Mouse (Mus musculus) induced T-regulatory cell, adult 2 months (primary cell): Measurements from ENCODE around the gene Car5b.

Source experiments
- DNase-seq: peaks from one replicate; pipeline ENCODE4 v3.0.0-alpha.2; 2012; ENCODE audit warnings: low read depth

Car5b gene

GRCm38 (mm10) chrX:164027607-164028289, at the start of gene Car5b:
Car5b (minus strand) TSS chrX:164027997.
- peak; percentile 90 for DNase-seq

DNA sequence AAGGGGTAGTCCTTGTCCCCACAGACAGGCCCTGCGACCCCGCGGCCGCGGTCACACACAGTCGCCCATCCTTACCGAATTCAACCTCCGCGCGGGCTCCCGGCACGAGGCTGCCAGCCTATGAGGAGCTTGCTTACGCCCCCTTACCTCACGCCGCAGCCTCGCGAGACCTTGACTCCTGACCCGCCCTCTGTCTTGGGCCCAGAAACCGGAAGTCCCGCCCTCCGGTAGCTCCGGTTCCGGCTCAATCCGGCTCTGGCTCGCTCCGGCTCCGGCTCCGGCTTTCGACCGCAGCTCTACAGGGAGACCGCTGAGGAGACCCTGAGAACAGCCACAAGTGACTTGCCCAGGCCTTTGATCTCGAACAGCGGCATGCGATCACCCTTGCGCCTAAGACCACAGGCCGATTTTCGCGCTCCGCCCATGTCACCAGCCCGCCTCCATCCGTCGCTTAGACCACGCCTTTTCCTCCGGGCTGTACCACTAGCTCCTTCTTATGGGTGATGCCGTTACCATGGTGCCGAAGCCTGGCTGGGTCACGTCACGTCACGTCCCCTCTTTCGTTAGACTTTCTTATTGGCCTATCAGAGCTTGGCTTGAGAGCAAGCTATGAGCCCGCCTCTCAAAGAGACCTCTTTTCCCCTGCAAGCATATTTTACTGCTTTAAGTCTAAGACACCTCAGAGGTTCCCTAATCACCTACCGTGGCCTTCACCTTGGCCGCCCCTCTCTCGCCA, 48.4 kb upstream of the Car5b start, which contains the start of gene Siah1b:
Gene Siah1b (minus strand): TSS at position 454 of the 736 bp plus-strand sequence.
- peak; percentile 95 for DNase-seq

- no peak for DNase-seq
Observed at GRCm38 (mm10) chrX:164068968-164069367, 41.2 kb upstream of the Car5b start.

- DNase-seq: peak; percentile 84
Observed at GRCm38 (mm10) chrX:164066185-164066584, 38.4 kb upstream of the Car5b start.

- no peak for DNase-seq
Observed at GRCm38 (mm10) chrX:164059070-164059469, 31.3 kb upstream of the Car5b start.

- DNase-seq: no peak
Observed at GRCm38 (mm10) chrX:164058523-164058922, 30.7 kb upstream of the Car5b start.

GRCm38 (mm10) chrX:164055726-164056125, 27.9 kb upstream of the Car5b start:
- no peak for DNase-seq

DNA sequence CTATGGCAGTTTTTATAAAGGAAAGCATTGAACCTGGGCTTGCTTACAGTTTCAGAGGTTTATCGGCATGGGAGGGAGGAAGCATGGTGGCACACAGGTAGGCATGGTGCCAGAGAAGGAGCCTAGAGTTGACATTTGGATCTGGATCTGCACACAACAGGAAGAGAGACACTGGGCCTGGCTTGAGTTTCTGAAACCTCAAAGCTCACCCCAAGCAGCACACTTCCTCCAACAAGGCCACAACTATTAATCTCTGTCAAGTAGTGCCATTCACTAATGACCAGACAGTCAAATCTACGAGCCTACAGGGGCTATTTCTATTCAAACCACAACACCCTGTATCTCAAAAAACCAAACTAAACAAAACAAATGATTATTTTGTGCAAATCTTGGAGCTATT, 18.9 kb upstream of the Car5b start:
- DNase-seq: no peak

DNA sequence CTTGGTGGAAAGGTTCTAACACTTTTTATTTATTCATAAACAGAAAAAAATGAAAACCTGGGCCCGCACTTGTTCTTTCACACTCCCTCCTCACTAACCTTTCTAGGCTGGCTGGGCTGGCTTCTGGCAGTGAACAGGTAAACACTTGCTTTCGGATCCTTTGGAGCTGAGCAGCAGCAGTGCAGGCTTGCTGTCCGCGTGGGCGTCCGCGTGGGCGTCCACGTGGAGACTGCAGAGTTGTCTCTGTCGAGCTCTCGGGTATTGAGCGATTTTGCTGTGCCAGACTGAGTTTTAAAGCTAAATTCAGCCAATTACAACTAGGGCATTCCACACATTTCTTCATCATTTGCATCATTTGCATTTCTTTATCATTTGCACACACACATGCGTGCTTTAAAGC, 14.3 kb upstream of the Car5b start:
- DNase-seq: no peak

- no peak for DNase-seq
Observed at GRCm38 (mm10) chrX:164038882-164039281, 11.1 kb upstream of the Car5b start.

- DNase-seq: no peak
Observed at GRCm38 (mm10) chrX:164035931-164036330, 8.1 kb upstream of the Car5b start.

DNA sequence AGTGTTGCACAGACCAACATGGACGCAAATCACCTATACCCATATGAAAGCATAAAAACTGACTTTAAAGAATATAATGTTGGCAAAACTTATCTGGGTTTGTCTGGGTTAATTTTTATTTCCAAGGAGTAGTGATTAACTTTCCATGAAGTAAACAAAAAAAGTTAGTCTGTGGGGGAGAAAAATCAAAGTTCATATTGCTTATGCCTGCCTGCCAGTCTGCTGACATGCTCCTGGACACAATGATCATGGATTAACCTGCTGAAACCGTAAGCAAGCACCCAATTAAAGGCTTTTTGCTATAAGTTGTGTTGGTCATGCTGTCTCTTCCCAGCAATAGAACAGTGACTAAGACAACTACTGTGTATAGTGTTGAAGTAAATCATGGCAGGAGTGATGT, 7.6 kb upstream of the Car5b start:
- DNase-seq: no peak

GRCm38 (mm10) chrX:164032526-164032925, 4.7 kb upstream of the Car5b start:
- no peak for DNase-seq

- DNase-seq: no peak
Observed at GRCm38 (mm10) chrX:164015636-164016035, 12.2 kb downstream of the Car5b start.

DNA sequence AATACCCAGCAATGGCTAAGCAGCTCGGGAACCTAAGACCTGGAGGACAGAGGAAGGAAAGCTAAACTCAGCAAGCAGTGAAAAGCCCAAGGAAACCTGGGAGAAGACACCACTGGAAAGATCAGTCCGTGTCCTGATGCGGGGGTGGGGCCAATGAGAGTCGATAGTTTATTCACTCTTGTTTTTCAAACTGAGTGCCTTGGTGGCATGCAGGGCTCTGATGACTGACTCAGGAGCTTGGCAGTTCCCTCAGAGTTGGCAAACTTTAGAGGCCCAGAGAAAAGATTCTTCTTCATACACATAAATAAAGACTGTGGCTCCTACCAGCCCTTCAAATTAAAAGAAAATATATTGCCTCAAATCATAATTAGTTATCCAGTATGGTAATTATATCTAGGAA, 12.8 kb downstream of the Car5b start:
- no peak for DNase-seq

DNA sequence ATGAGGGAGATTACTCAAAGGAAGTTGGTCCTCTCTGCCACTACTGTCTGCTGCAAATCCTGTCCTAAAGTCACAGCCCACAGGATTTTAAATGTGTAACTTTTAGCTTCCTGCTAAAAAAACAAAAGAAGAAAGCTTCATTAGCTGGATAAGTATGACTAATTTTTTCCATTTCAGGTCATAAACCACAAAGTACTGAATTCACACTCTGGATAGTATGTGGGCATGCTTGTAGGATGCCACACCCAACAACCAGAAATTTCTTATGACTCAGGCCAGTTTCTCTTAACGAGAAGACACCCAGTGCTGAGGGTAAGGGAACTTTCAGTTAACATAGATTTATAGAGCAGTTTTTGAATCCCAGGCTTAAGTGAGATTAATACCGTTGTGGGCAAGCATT, 14.5 kb downstream of the Car5b start:
- DNase-seq: peak; percentile 80

GRCm38 (mm10) chrX:164004809-164005208, 23.0 kb downstream of the Car5b start:
- DNase-seq: peak; percentile 62

DNA sequence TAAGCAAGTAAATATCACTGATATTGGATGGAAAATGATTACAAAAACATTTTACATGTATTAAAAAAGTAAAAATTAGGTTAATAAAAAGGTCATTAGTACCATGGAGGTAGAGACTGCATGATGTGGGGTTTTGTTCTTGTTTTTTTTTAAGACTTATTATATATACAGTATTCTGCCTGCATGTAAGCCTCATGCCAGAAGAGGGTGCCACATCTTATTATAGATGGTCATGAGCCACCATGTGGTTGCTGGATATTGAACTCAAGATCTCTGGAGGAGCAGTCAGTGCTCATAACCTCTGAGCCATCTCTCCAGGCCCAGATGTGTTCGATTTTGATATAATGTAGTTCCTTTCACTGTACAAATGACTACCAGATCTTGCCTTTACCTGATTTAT, 27.9 kb downstream of the Car5b start:
- DNase-seq: peak; percentile 41

DNA sequence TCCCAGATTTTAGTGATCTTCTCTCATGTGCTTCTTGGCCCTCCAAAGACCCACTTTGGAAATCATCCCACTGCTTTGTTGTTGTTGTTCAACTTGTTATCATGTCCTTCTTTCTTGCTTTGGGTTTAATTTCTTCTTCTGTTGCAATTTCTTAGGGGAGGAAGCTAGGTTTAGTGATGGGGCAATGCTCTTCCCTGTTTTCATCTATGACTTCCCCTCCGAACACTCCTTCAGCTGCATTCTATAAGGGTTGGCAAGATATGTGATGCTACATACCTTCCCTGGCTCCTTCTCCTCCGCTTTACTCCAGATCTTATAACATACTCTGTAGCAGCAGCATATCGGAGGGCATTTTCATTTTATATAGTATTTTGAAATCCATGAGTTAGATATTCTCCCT, 31.0 kb downstream of the Car5b start:
- no peak for DNase-seq

DNA sequence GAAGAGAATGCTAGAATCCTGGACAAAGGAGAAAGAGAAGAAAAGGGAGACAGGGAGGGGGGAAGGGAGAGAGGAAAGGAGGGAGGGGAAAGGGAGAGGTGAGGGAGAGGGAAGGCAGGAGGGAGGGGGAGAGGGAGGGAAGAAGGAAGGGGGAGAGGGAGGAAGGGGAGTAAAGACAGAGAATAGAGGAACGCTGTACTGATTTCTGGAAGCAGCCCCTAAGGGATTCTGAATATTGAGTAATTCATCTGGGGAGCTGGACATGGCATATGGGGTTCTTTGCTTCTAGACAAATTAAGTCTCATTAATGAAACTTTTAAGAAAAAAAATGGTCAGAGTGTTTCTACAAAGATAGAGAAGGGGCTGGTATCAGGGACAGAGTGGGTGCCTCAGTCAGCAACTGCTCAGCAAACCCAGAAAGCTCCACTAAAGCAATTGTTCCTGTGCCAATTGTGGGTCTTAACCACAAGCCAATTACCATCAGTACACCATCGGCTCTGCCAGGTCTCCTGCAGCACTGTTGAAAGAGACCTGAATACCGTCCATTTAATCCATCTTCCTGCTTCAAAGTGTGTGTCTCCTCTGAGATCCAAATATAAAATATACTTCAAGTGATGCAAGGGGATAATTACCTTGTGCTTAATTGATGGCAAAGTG, 40.0 kb downstream of the Car5b start:
- DNase-seq: no peak

DNA sequence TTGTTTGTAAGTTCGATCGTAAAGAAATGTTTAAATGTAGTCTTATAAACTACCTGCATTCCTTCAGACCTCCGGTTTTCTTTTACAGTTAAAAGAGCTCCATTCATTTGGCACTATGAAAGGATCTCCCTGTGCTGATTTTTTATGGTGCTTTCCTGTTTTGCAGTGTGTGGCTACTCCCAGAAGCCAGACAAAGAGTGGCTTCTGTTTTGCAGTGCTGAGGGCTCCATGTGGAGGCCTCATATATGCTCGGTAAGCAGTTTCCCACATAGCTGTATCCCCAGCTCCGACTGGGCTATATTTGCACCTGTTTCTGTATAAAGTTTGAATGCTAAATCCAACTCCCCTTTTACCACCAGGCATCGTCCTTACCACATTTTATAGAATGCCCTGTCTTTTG, 45.7 kb downstream of the Car5b start:
- DNase-seq: no peak

DNA sequence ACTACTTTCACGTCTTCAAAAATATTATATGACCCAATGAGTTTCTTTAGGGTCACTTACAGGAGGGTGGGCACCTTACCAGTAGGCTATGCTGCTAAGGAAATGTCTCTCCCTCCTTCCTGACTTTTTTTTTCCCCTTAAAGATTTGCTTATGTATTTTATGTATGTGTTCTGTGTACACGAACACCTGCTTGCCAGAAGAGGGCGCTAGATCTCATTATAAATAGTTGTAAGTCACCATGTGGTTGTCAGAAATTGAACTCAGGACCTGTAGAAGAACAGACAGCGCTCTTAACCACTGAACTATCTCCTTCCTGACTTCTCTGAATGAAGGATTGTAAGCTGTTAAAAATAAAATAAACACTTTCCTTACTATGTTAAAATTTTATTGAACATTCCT, 46.3 kb downstream of the Car5b start:
- peak; percentile 34 for DNase-seq

DNA sequence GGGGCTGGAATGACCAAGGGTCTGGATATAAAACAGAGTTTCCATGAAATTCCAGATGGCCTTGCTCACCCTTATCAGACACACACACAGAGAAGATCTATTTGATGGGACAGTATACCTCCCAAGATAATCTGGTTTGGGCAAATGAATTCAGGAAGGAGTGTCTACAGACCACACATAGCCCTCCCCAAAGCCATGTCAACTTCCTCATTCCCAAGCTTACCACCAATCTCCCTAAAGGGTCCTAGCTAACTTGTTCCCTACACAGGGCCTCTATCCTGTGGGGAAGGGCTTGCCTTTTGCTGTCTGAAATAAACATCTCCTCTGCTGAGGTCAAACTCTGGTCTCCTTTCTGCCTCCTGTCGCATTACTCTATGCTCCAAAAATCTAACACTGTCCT, 46.7 kb downstream of the Car5b start:
- no peak for DNase-seq
